Mouse (Mus musculus) left cerebral cortex, postnatal 36 days (tissue): ENCODE results near the gene Zcchc18. TPM values are rescaled to one million over a fixed set of nuclear protein-coding genes. Genes with fewer than 3 reads are reported as not detected.
A peak's percentile ranks its signal among the peaks of the same experiment; 100 is the strongest.

ENCODE experiments used
- DNase-seq, 2 experiments: peaks; one replicate each; pipeline ENCODE4 v3.0.0; 2021 to 2022; ENCODE audit warnings: low spot score in 2 of 2, mixed read lengths in 1 of 2
- intact Hi-C: fragments of 180-260 bp; cut with DNase I; formaldehyde crosslinking; loops from one replicate; pipeline ENCODE4 v1.15.1; 2025
- total RNA-seq, 2 experiments: library from RNA; stranded (reverse); gene quantifications; 2 replicates each; pipeline ENCODE4 v1.2.3; 2021

The Zcchc18 gene
- total RNA-seq, 2 experiments from 2014 or later, result 248 to 256 TPM

GRCm38 (mm10) chrX:137037470-137037999 lies 44.6 kb downstream of the Zcchc18 start:
- no peak for DNase-seq
- intact Hi-C loops, result no loop called here

DNA sequence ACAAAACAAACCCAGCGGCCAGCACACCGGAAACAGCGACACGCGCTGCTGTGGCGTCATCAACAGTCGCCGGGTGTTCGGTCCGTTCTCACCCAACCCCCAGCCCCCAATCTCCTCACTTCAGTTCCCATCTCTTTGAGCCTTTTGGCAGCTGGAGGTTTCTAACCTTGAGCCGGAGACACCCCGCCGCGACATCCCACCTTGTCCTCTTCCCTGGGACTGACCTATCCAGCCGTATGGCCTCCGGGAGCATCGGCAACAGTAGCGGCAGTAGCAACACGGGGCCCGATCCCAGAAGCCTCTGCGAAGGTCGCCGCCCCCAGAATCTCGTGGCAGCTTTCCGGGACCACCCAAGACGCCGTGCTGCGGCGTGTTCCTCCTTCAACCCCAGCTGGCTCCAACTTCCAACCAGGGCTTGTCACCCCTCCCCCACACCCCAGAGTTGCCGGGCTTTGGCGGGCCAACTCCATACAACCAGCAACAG lies 45.1 kb downstream of the Zcchc18 start, which contains the start of gene Slc25a53:
Gene Slc25a53 (minus strand): TSS at position 303 of the 484 bp plus-strand sequence.
- DNase-seq, result peak; percentile 85 to 86
- intact Hi-C loops, result no loop called here

- no peak for DNase-seq
- intact Hi-C loops, result no loop called here
Observed at GRCm38 (mm10) chrX:137038502-137038901, 45.5 kb downstream of the Zcchc18 start.

Other genes starting within 250 kb of the Zcchc18 start
- 100 to 1,000 TPM; 322 to 343 TPM for gene Morf4l2, start 249.5 kb upstream of the Zcchc18 start, total RNA-seq
- gene Glra4, start 213.0 kb upstream of the Zcchc18 start, total RNA-seq, result not detected
- 1,000 to 10,000 TPM in 1 of 2 experiments, 100 to 1,000 TPM in 1; 788 to 1,170 TPM for gene Plp1, start 170.5 kb upstream of the Zcchc18 start, total RNA-seq
- 10 to 100 TPM; 12.1 to 19.6 TPM for gene Rab9b, start 124.4 kb upstream of the Zcchc18 start, total RNA-seq
- gene H2bfm, start 65.8 kb upstream of the Zcchc18 start, total RNA-seq, result not detected
- 10 to 100 TPM in 1 of 2 experiments, 1 to 10 TPM in 1; 7.2 to 23.5 TPM for gene Tmsb15b2, start 17.7 kb upstream of the Zcchc18 start, total RNA-seq
- 1 to 10 TPM; 2.2 to 4.6 TPM for gene Tmsb15l, start 16.3 kb upstream of the Zcchc18 start, total RNA-seq
- gene Tmsb15b1, start 16.3 kb upstream of the Zcchc18 start, total RNA-seq, result 1 to 10 TPM; 1.5 to 4.5 TPM
- gene Slc25a53, start 45.1 kb downstream of the Zcchc18 start, total RNA-seq, result 10 to 100 TPM; 21.7 to 33.0 TPM
- gene Fam199x, start 56.4 kb downstream of the Zcchc18 start, total RNA-seq, result 1 to 10 TPM; 8.3 to 9.7 TPM
- gene Esx1, start 128.9 kb downstream of the Zcchc18 start, total RNA-seq, result not detected